Mouse (Mus musculus): ENCODE results near the gene H2al2c. TPM values are rescaled to one million over a fixed set of nuclear protein-coding genes. Genes with fewer than 3 reads are reported as not detected.
"Not testable (repeated sequence)": the region's sequence is repeated elsewhere in the genome, so short reads cannot be mapped to it uniquely, and the experiment has no call there.

H2al2c gene
- not detected in 2 replicates for polyA plus RNA-seq (2016; fragmentation: Nextera tagmentation; extraction: Ambion mirVana)

- DNase-seq (ENCODE audit: low spot score): not testable (repeated sequence)
- WGBS: no CpG with 5 or more reads among the region's 4 CpGs
Observed at GRCm38 (mm10) chrY:2598799-2599198, at the start of gene H2al2c. TSS of gene H2al2c (plus strand) at chrY:2599099.

More at GRCm38 (mm10) chrY:2598799-2599198, at the start of gene H2al2c:
- not testable (repeated sequence) for H3K9me3 ChIP-seq; H3K27ac ChIP-seq; H3K4me1 ChIP-seq; H3K4me3 ChIP-seq; H3K27me3 ChIP-seq (ENCODE audit: insufficient read depth, poor library complexity, severe bottlenecking); H3K36me3 ChIP-seq

Other genes starting within 250 kb of the H2al2c start
- not detected in 2 replicates for gene Sry, start 64.6 kb downstream of the H2al2c start, polyA plus RNA-seq (2016; fragmentation: Nextera tagmentation; extraction: Ambion mirVana)
- not detected in 2 replicates for gene H2al2b, start 121.6 kb downstream of the H2al2c start, polyA plus RNA-seq (2016; fragmentation: Nextera tagmentation; extraction: Ambion mirVana)
- gene Gm4064, start 197.1 kb downstream of the H2al2c start, polyA plus RNA-seq (2016; fragmentation: Nextera tagmentation; extraction: Ambion mirVana): not detected in 2 replicates
- not detected in 2 replicates for gene Rbmy, start 231.6 kb downstream of the H2al2c start, polyA plus RNA-seq (2016; fragmentation: Nextera tagmentation; extraction: Ambion mirVana)
- gene Gm10256, start 231.6 kb downstream of the H2al2c start, polyA plus RNA-seq (2016; fragmentation: Nextera tagmentation; extraction: Ambion mirVana): not detected in 2 replicates